Mouse (Mus musculus) embryonic fibroblast, embryonic 13.5 days (primary cell): ENCODE measurements around the gene Gm13272.
"Not testable (repeated sequence)": the region's sequence is repeated elsewhere in the genome, so short reads cannot be mapped to it uniquely, and the experiment has no call there.

Experiments used
- CTCF ChIP-seq: IDR thresholded peaks from 2 replicates; pipeline ENCODE4 v1.5.1; 2011; ENCODE audit warnings: mild to moderate bottlenecking, control low read depth, low read length, moderate library complexity, borderline replicate concordance; ENCODE audit not compliant: insufficient read depth
- POLR2A ChIP-seq: IDR thresholded peaks from 2 replicates; pipeline ENCODE4 v1.6.1; 2011; ENCODE audit warnings: low read depth, mild to moderate bottlenecking, control low read depth, low read length, moderate library complexity

DNA sequence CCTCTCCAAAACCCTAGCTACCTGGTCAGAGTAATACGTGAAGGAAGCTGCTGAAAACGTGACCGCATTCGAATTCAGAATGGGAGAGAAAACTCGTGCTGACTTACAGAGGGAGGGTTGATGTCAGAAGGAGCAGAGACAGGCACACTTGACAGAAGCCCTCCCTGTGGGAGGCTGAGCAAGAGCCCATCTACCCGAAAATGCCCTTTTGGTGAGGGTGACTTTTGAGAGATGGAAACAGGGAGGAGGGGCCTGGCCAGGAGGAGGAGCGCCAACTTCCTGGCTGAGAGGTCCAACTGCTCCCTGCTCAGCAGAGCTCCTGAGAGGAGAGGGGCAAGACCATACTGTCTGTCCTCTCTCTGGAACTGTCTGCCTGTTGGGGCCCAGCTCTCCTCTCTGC lies 19.7 kb downstream of the Gm13272 start, which contains the start of gene Gm13285:
- TF ChIP-seq CTCF, POLR2A: not testable (repeated sequence)
